Mouse (Mus musculus) splenic B cell, adult 2 months (primary cell): ENCODE data around the gene Syt14.

Experiments used
- DNase-seq: peaks from one replicate; pipeline ENCODE4 v3.0.0-alpha.2; 2011; ENCODE audit warnings: low read depth, low spot score
- H3K27me3 ChIP-seq: 2 replicates; pipeline ENCODE4 v1.6.1; 2012; ENCODE audit warnings: mild to moderate bottlenecking, low read length, moderate library complexity, mixed read lengths; ENCODE audit not compliant: control insufficient read depth, poor library complexity, insufficient read depth, severe bottlenecking
- H3K36me3 ChIP-seq: 2 replicates; pipeline ENCODE4 v1.6.1; 2012; ENCODE audit warnings: mild to moderate bottlenecking, low read length, moderate library complexity, mixed read lengths; ENCODE audit not compliant: control insufficient read depth, poor library complexity, insufficient read depth, severe bottlenecking

Gene Syt14

DNA sequence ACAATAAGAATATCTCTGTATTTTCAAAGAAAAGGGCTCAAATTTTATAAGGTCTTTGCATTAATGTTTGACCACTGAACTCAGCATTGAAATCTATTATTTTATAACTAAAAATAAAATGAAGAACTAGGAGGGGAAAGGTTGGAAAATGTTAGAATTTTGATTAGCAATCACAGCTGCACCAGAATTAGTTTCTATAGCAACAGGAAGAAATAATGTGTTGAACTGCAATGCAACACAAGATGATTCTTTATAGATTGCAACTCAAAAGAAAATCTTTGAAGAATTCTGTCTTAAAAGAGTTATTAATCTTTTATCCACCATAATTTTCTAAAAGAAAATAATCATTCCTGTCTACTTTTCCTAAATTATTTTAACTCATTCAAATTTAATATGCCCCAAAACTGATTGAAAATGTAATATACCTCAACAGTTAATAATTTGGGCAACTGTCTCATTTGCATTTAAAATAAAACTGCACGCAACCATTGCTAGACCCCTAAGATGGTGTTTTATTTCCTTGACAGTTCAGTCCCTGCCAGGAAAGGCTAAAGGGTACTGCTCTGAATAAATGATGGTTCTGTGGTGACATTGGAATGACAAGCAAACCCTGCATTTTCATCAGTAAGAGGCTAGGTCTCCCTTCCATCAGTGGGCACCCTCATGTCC, 88.3 kb downstream of the Syt14 start:
- Histone ChIP-seq H3K36me3 (no peaks in the 10 kb centered on the region), H3K27me3 (no peaks in the 10 kb centered on the region)
- DNase-seq, result no peak

DNA sequence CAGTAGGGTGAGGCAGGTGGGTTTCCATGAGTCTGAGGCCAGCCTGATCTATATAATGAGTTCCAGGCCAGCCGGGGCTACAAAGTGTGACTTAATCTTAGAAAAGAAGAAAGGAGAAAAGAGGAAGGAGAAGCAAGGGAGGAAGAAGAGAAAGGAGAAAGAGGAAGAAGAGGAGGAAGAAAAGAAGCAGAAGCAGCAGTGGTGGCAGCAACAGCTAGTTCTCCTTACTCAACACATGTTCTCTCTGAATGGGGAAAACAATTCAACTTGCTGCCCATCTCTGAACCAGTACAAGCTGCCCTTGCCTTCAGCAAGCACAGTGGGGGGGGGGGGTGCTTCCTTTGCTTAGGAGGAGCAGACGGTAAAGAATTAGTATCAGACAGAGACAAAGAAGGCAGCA, 96.5 kb downstream of the Syt14 start:
- no peak for DNase-seq
- no peaks in the 10 kb centered on the region for H3K36me3 ChIP-seq
- no peaks in the 10 kb centered on the region; the same call in 1 of the 2 replicates for H3K27me3 ChIP-seq

DNA sequence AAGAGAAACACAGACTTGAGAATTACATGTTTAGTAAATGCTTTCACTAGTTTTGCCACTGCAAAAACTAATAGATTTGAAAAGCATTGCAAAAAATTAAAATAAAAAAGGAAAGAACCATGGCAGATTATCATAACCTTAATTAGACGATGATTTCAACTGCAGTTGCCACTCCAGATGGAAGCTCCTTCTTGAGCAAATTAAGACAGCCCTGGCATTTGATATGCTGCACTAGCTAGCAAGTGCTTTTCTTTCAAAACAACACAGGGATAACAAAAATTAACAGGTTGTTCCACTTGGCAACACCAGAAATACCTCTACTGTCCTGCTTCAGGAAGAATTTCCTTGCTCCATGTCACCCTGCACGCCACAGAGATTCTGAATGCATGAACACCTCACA, 97.6 kb downstream of the Syt14 start:
- no peaks in the 10 kb centered on the region for H3K36me3 ChIP-seq
- no peak for DNase-seq

DNA sequence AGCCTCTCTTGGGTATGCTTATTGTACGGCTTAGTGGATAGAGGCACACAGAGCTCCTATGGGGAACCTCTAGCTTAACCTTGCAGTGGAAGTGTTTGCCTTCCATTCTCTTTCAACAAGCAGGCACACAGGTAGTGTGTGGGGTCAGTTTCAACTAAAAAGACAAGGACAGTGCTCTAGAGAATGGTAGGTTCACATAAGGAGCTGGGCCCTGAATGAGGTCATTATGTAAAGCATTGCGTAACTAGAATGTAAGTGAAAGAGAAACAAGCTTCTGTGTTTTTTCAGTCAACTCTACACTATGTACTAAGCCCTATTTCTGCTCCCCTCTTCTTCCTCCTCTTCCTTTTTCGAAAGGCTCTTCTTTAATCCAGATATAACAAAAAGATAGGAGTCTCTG, 103.8 kb downstream of the Syt14 start:
- DNase-seq, result no peak

More for the DNA sequence above, 97.6 kb downstream of the Syt14 start:
- no peaks in the 10 kb centered on the region; the same call in 1 of the 2 replicates for H3K27me3 ChIP-seq

DNA sequence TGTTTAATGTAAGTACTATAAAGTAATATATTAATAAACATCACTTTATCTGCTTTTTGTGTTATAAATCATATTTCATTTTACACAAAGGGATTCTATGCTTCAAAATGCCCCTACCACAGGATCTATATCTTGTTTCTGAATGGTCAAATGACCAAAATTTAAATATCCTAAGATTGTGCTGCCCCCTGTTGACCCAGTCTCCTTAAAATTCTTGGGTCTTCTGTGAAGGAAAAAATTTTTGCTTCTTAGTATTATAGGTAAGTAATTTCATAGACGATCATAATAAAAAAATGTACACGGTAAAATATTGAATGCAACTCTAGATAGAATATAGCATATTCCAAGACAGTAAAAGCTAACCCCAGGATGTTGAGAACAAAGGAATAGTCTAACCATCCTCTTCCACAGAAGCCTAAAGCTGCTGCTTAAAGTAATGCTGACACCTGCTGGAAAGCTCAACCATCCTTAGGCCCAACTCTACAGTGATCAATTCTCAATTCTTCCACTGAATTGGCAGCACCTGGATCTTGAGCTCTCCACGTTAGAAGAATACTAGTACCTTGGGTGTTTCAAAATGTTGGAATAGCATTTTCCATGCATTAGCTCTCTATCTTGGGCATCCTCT, 123.4 kb downstream of the Syt14 start:
- H3K36me3 ChIP-seq, result no peaks in the 10 kb centered on the region
- peak; percentile 29 for DNase-seq
- no peaks in the 10 kb centered on the region for H3K27me3 ChIP-seq

More for the DNA sequence above, 103.8 kb downstream of the Syt14 start:
- Histone ChIP-seq H3K36me3 (no peaks in the 10 kb centered on the region), H3K27me3 (no peaks in the 10 kb centered on the region; the same call in 1 of the 2 replicates)

DNA sequence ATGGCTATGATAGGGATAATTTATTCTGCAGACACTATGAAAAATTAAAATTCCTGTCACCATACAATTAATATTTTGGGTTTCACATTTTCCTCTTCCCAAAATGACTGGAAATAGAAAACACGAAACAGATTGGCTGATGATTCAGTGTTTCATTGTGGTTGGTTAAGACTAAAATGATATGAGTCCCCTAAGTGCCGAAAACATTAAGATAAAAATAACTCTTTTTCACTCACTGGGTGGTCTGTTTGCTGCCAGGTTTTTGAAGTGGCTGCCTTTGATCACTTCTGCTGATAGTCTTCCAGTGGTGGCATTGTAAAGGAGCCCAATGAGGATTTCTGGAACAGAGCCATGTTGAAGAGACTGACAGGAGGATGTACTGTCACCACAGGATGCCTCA, 134.1 kb downstream of the Syt14 start:
- DNase-seq, result no peak
- H3K27me3 ChIP-seq, result no peaks in the 10 kb centered on the region
- H3K36me3 ChIP-seq, result no peaks in the 10 kb centered on the region

DNA sequence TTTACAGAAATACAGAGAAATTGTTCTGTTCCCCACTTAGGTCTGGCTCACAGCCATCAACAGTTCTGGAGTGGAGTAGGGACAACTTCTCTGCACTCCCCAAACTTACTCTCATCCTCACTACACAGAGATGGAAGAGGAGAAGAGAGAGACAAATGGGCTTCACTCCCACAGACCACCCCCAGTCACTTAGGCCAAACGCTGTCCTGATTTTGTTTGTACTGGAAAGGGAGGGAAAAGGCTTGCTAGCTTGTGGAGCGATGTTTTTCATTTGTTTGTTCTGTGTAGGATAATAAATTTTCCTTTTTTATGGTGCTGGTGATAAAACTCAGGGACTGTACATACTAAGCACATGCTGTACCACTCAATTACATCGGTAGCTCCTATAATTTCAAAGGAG, 134.7 kb downstream of the Syt14 start:
- no peaks in the 10 kb centered on the region for H3K36me3 ChIP-seq
- no peaks in the 10 kb centered on the region for H3K27me3 ChIP-seq
- no peak for DNase-seq

DNA sequence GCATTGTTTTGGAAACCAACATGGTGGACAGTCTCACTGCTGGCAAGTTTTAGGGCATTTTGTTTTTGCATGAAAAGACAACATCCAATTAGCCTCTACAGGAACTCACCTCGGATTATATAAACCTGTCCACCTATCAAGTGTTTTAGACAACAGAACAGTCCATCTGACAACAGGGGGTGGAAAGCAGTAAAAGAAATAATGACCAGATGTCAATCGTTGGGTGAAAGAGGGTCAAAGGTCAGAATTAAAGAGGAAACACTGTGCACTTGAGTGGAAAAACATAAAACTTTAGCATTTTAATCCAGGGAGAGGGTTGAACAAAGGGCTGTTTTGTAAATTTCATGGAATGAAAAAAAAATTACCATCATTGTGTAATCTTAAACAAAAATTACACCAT, 136.8 kb downstream of the Syt14 start:
- H3K27me3 ChIP-seq, result no peaks in the 10 kb centered on the region
- no peaks in the 10 kb centered on the region for H3K36me3 ChIP-seq
- DNase-seq, result no peak

DNA sequence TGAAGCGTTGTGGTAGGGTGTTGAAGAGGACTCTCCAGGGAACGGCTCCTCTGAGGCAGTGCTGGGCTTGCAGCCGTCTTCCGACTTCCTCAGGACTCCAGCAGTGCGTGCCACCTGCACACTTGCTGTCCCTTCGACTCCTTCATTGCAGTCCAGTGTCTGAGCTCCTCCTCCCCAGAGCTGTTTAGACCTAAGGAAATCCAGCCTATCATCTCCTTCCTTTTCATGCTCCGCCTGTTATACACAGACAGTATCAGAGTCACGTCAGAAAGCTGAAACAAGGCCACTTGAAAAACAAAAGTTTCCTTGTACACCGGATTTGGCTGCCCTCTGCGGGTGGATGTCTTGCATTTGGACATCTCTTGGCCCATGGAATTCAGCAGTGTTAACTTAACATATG, 138.4 kb downstream of the Syt14 start:
- DNase-seq, result peak; percentile 17
- no peaks in the 10 kb centered on the region for H3K27me3 ChIP-seq
- H3K36me3 ChIP-seq, result no peaks in the 10 kb centered on the region

DNA sequence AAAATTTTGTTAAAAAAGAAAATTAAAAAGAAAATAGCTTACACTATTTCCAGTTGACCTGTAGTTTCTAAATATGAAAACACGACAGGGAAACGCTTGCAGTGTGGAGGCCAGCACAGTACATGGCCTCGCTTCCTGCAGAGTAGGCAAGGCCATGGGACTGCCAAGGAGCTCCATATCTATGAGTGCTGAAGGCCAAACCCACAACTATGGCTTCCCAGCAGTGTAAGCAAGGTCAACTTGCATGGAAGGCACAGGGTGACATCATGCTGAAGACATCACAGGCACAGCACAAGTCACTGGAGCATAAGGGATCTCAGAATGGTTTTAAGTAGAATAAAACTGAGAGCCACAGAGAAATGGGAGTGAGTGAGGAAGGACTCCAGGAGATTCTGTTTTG, 139.5 kb downstream of the Syt14 start:
- H3K36me3 ChIP-seq, result no peaks in the 10 kb centered on the region
- no peak for DNase-seq

DNA sequence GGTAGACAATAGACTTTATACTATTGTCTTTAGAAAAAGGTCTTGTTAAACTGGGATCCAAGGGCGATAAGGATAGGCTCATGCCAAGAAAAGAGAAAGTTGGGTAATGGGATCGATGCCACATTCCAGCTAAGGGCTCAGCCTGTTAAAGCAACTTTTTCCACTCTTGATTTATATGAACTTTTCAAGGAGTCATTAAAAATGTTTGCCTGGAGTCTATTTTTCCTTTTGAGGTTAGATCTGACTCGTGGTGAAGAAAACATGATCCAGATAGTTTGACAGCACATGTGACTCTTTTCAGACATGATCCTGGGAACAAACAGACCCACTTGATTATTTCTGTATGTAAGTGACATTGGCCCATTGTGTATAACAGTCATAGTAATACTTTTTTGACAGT, 144.9 kb downstream of the Syt14 start:
- no peaks in the 10 kb centered on the region for H3K27me3 ChIP-seq
- no peak for DNase-seq
- H3K36me3 ChIP-seq, result no peaks in the 10 kb centered on the region

More for the DNA sequence above, 139.5 kb downstream of the Syt14 start:
- no peaks in the 10 kb centered on the region for H3K27me3 ChIP-seq

DNA sequence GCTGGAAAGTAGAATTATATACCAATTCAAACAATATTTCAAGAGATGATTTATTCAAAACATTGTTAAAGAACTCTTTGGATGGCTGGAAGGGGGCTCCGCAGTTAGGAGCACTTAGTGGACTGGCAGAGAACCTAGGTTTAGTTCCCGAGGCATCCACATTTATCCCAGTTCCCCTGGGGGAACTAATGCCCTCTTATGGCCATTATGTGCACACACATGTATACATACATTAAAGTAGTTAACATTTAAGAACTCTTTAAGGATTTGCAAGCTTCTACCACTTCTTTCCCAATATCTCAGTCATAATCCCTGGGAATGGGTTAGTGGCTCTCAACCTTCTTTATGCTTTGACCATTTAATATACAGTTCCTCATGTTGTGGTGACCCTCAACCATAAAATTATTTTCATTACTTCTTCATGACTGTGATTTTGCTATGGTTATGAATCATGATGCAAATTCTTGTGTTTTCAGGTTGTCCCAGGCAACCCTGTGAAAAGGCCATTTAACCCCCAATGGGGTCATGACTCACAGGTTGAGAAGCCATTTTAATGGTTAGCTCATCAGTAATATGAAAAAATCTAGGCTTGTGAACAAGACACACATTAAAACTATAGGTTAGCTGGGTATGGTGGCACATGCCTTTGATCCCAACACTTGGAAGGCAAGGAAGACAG, 152.8 kb downstream of the Syt14 start:
- no peaks in the 10 kb centered on the region for H3K27me3 ChIP-seq
- no peaks in the 10 kb centered on the region for H3K36me3 ChIP-seq
- no peak for DNase-seq

DNA sequence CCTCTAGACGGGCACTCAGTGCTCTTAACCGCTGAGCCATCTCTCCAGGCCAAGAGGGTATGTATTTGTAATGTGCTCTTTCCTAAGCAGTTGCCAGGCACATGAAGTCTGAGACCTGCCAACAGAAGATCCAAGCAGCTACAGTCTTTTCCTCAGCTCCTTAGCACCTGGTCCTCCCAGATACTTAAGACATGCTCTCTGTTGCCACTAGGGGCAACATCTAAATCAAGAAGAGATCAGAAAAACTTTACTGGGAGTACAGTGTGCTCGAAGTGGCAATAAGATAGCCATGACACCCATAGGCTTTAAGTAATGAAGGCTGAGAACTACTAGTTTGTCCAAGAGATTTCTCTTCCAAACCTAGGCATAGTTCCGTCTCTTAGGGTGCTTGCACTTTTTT, 155.4 kb downstream of the Syt14 start:
- Histone ChIP-seq H3K27me3 (no peaks in the 10 kb centered on the region), H3K36me3 (no peaks in the 10 kb centered on the region)
- DNase-seq, result no peak

DNA sequence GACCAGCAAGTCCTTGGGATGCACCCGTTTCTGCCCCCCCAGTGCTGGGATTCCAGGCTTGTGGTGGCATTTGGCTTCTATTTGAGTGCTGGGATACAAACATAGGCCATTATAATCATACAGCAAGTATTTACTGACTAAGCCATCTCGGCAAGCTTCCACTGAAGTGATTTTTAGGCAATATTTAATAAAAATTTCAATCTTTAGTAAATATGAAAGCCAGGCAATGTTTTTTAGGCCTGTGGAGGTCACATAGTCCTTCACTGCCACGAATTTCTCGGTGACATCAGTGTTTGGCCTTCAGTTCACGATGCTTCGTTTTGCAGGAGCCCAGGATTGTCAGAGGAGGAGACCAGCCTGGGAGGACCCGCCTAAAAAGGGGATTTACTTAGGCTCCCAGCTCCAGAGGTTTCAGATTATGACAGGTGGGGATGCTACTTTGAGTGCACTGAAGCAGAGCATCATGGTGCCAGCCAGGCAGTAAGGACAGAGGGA, 156.4 kb downstream of the Syt14 start:
- no peak for DNase-seq
- H3K27me3 ChIP-seq, result no peaks in the 10 kb centered on the region
- no peaks in the 10 kb centered on the region for H3K36me3 ChIP-seq

DNA sequence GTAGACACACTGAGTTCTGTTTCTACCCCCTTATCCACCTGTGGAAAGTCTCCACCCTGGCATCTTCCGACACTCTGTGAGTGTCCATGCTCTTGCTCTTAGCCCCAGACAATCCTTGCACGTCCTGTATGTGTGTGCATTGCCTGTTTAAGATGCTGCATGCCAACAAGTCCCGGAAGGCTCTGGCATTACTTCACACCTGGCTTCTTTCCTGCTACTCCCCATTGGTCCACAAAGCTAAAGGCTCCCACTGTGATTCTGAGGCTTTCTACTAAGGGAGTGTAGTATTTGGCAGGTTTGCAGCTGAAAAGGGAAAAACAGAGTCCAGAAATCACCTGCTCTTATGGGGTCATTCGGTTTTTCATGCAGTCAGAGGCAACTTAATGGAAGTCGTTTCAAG, 162.7 kb downstream of the Syt14 start:
- no peak for DNase-seq
- Histone ChIP-seq H3K36me3 (no peaks in the 10 kb centered on the region), H3K27me3 (no peaks in the 10 kb centered on the region)
